Mouse (Mus musculus) midbrain, embryonic 16.5 days (tissue): ENCODE results near the gene Mrps36. TPM values are rescaled to one million over a fixed set of nuclear protein-coding genes. Genes with fewer than 3 reads are reported as not detected.
"Not testable (repeated sequence)": the region's sequence is repeated elsewhere in the genome, so short reads cannot be mapped to it uniquely, and the experiment has no call there.

Source experiments
- ATAC-seq: fragments of 200-750 bp; cut with Nextera tagmentation; 2 replicates; pipeline ENCODE4 v1.8.0; 2017; ENCODE audit warnings: moderate TSS enrichment
- H3K27ac ChIP-seq: fragments of 300-500 bp; sonication (generic); 2 replicates; pipeline ENCODE4 v1.5.1; 2014; ENCODE audit warnings: mild to moderate bottlenecking, low read length, mixed read lengths
- H3K27me3 ChIP-seq: fragments of 300-500 bp; sonication (generic); 2 replicates; pipeline ENCODE4 v1.6.1; 2014; ENCODE audit warnings: low read depth, low read length, mixed read lengths; ENCODE audit not compliant: control insufficient read depth, insufficient read depth
- H3K36me3 ChIP-seq: fragments of 300-500 bp; sonication (generic); 2 replicates; pipeline ENCODE4 v1.6.1; 2014; ENCODE audit warnings: mild to moderate bottlenecking, low read length, moderate library complexity, mixed read lengths; ENCODE audit not compliant: control insufficient read depth, insufficient read depth
- H3K4me1 ChIP-seq: fragments of 300-500 bp; sonication (generic); 2 replicates; pipeline ENCODE4 v1.6.1; 2014; ENCODE audit warnings: mild to moderate bottlenecking, low read length, mixed read lengths; ENCODE audit not compliant: control insufficient read depth, insufficient read depth
- H3K4me2 ChIP-seq: fragments of 300-500 bp; sonication (generic); 2 replicates; pipeline ENCODE4 v1.6.1; 2014; ENCODE audit warnings: mild to moderate bottlenecking, low read length, mixed read lengths
- H3K4me3 ChIP-seq: fragments of 300-500 bp; sonication (generic); 2 replicates; pipeline ENCODE4 v1.5.1; 2014; ENCODE audit warnings: low read depth, mild to moderate bottlenecking, low read length, moderate library complexity, mixed read lengths
- H3K9ac ChIP-seq: fragments of 300-500 bp; sonication (generic); 2 replicates; pipeline ENCODE4 v1.6.1; 2014; ENCODE audit warnings: low read depth, low read length, mixed read lengths
- H3K9me3 ChIP-seq: fragments of 300-500 bp; sonication (generic); replicated peaks from 2 replicates; pipeline ENCODE4 v1.6.1; 2014; ENCODE audit warnings: mild to moderate bottlenecking, low read length, mixed read lengths; ENCODE audit not compliant: control insufficient read depth, poor library complexity, severe bottlenecking
- WGBS: fragments of 180-500 bp; shearing (Covaris S2); extraction: QIAGEN DNeasy Blood & Tissue Kit; methylation state at CpG from one replicate; pipeline ENCODE4 v1.1.7; 2014; 5-methylcytosine and 5-hydroxymethylcytosine counted together
- polyA plus RNA-seq: library from polyadenylated mRNA; unstranded; fragments of >200 nt; fragmentation: Nextera tagmentation; extraction: Ambion mirVana; gene quantifications from 2 replicates; pipeline ENCODE4 v1.2.1, GENCODE M21; 2015

Mrps36 gene
- 116 and 130 TPM in 2 replicates for polyA plus RNA-seq

DNA sequence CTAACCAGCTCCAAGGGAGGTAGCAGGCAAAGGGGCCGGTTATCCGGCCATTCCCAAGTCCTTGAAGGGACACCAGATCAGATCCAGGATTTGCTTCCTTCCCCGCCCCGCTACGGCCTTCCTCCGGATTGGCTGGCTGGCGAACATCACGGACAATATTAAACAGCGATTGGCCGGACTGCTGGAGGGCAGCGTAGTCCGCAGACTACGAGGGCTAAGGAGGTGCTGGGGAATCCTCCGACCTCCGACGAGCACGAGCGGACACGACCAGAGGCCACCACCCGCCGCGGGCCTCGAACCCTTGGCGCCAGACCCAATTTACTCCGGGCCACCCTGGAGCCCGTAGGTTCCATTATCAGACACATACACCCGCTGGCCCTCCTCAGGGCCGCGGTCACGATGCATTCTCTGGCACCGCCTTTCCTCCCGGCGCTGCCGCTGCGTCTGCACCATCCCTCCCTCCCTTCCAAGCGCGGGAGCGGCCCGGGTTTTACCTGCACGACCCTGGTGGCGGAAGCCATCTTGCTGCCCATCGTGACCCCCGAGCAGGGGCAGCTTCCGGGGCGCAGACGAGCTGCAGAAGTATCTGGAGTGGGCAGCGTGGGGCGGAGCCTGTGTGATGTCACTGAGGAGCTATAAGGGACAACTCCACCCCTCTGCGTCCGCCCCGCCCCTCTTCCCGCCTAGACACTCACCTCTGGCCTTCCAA lies at the start of gene Mrps36:
TSS of gene Mrps36 (minus strand) at position 624 of the 709 bp plus-strand sequence.
- WGBS = under 1% methylated on average over 52 of the region's 52 CpGs
- ATAC-seq = peak; percentile 97

GRCm38 (mm10) chr13:100789083-100789482 lies 44.6 kb upstream of the Mrps36 start:
- no peak overlapping the region for H3K4me2 ChIP-seq
- H3K27me3 ChIP-seq = no peaks in the 10 kb centered on the region
- no peak overlapping the region for H3K4me3 ChIP-seq
- H3K9ac ChIP-seq = no peak overlapping the region
- peaks cover 6% of the 10 kb centered on the region for H3K4me1 ChIP-seq
- ATAC-seq = no peak
- 93% methylated on average over 3 of the region's 3 CpGs for WGBS
- no peaks in the 10 kb centered on the region; the same call in 1 of the 2 replicates for H3K9me3 ChIP-seq
- no peak overlapping the region for H3K27ac ChIP-seq
- H3K36me3 ChIP-seq = no peaks in the 10 kb centered on the region

More for the DNA sequence above, at the start of gene Mrps36:
- Histone ChIP-seq H3K27me3 (no peaks in the 10 kb centered on the region), H3K9ac (peak within 1 kb of the TSS; percentile 94), H3K4me2 (peak within 1 kb of the TSS; percentile 56), H3K4me1 (peaks cover 14% of the 10 kb centered on the region), H3K9me3 (no peaks in the 10 kb centered on the region), H3K27ac (peak within 1 kb of the TSS; percentile 97), H3K36me3 (0 out of 2 replicates have a peak, but pooled peaks cover 2% of the 10 kb centered on the region), H3K4me3 (peak within 1 kb of the TSS; percentile 80)

- H3K9ac ChIP-seq, H3K9me3 ChIP-seq, H3K4me1 ChIP-seq, H3K4me3 ChIP-seq, H3K36me3 ChIP-seq, H3K27ac ChIP-seq, H3K27me3 ChIP-seq, H3K4me2 ChIP-seq, ATAC-seq: not testable (repeated sequence)
- 96% methylated on average over 10 of the region's 14 CpGs for WGBS
Observed at GRCm38 (mm10) chr13:100788057-100788456, 43.6 kb upstream of the Mrps36 start.

DNA sequence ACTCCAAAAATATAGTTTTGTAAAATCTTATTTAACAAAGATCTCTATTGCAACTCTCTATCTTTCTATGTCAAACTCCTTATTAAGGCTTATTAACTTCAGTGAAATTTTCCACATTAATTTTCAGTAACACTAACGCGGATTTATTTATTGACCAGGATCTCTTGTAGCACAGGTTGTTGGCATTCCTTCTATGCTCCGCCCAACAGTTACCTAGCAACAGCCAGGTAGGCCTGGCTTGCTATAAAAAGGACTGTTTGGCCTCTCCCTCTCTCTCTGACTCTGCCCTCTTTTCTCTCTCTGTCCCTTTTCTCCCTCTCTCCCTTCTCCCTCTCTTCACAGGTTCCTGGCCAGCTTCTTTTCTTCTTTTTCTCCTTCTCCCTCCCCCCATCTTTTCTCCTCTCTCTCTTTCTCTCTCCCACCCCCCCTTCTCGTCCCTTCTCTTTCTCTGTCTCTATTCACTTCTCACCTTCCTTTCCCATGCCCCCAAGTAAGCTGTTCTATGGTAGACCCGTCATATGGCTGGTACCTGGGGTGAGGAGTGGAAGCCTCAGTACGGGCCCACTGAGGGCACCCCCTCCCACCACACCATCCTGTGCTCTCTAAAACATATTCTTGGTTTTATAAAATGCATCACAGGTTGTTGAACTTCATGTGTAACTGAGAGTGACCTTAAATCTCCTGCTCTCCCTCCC lies 43.0 kb upstream of the Mrps36 start:
- H3K4me1 ChIP-seq = peaks cover 6% of the 10 kb centered on the region
- H3K4me3 ChIP-seq = no peak overlapping the region
- H3K4me2 ChIP-seq = no peak overlapping the region
- no peak overlapping the region for H3K27ac ChIP-seq
- ATAC-seq = no peak
- H3K9ac ChIP-seq = no peak overlapping the region
- WGBS = 79% methylated on average over 6 of the region's 6 CpGs
- no peaks in the 10 kb centered on the region for H3K27me3 ChIP-seq
- no peaks in the 10 kb centered on the region for H3K36me3 ChIP-seq
- no peaks in the 10 kb centered on the region; the same call in 1 of the 2 replicates for H3K9me3 ChIP-seq

DNA sequence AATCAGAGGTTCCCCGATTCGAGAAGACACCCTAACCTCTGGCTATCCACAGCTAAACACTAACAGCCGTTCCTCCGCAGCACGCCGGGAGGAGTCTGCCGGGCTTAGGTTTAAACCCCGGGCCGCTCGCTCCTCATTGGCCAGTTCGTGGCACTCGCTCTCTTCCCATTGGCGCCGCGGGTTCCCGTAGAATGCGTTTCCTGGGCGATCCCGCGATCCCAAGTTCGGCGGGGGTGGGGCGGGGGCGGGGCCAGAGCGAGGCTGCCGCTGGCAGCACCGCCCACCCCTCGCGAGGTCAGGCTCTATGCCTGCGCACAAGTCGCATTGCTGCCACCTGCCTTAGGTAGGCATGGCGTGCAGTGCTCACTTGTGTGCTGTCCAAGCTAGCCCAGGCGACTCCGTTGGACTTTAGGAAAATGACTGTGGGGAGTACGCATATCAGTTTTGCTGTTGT lies 42.0 kb upstream of the Mrps36 start, which contains the start of gene Ccnb1:
TSS of gene Ccnb1 (minus strand) at position 157 of the 454 bp plus-strand sequence.
- Histone ChIP-seq H3K9me3 (no peaks in the 10 kb centered on the region), H3K9ac (peak within 1 kb of the TSS; percentile 63; the same call in 1 of the 2 replicates), H3K27me3 (no peaks in the 10 kb centered on the region), H3K36me3 (no peaks in the 10 kb centered on the region), H3K4me1 (peaks cover 6% of the 10 kb centered on the region), H3K27ac (no peak within 1 kb of the TSS), H3K4me3 (peak within 1 kb of the TSS; percentile 49), H3K4me2 (peak within 1 kb of the TSS; percentile 95)
- peak; percentile 99 for ATAC-seq
- under 1% methylated on average over 35 of the region's 35 CpGs for WGBS

DNA sequence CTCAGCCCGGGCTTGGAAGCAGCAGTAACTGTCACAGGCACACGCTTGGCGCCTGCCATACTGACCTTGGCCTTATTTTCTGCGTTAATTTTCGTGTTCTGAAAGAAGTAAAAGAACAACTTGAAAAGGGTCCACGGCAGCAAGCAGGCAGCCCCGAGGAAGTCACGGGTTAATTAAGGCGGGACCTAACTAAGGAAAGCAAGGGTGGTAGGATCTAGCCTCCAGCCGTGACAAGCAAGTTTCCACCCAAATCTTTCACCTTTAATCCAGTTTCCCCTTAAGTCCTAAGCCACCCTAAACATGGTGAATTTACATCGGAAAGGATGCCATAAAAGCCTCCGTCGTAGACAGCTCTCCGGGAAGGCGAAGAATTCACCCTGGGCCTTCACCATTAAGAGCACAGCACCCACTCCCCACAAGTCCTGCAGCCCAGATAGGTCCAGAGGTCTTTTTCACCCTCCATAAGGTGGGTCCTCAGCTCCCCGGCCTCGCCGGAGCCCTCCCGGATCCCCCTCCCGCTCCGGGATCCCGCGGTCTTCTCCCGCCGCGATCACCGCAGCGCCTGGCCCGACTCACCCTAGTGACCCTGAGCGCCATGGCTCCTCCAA lies 41.5 kb upstream of the Mrps36 start:
- ATAC-seq = peak; percentile 44
- Histone ChIP-seq H3K9me3 (no peaks in the 10 kb centered on the region), H3K36me3 (no peaks in the 10 kb centered on the region), H3K4me1 (peaks cover 6% of the 10 kb centered on the region), H3K27me3 (no peaks in the 10 kb centered on the region), H3K4me3 (peak overlapping the region; percentile 49), H3K4me2 (peak overlapping the region; percentile 95), H3K27ac (no peak overlapping the region), H3K9ac (peak overlapping the region; percentile 22; the same call in 1 of the 2 replicates)
- WGBS = under 1% methylated on average over 30 of the region's 30 CpGs

DNA sequence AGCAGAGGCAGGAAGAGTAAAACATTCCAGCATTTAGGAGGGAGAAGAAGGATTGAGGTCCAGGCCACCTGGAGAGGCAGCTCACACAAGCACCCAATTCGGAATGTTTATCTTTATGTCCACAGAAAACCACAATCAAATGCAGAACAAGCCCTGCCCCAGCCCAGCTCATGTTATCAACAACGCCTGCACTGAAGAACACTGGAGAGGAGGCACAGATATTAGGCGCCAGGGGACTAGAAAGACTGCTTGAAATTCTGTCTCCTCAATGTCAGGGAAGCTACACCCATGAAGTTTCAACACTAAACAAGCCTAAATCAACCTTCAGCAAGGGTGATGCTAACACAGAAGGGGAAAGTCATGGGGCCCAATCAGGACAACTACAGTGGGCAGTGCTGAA lies 33.0 kb upstream of the Mrps36 start:
- Histone ChIP-seq H3K27me3 (no peaks in the 10 kb centered on the region), H3K9me3 (no peaks in the 10 kb centered on the region), H3K27ac (no peak overlapping the region), H3K4me2 (no peak overlapping the region), H3K4me1 (peaks cover 11% of the 10 kb centered on the region), H3K36me3 (no peaks in the 10 kb centered on the region), H3K9ac (no peak overlapping the region), H3K4me3 (no peak overlapping the region)
- ATAC-seq = no peak
- WGBS = 81% methylated on average over 3 of the region's 3 CpGs

- Histone ChIP-seq H3K27me3 (no peaks in the 10 kb centered on the region), H3K27ac (no peak overlapping the region), H3K4me3 (no peak overlapping the region), H3K4me1 (peaks cover 11% of the 10 kb centered on the region), H3K4me2 (no peak overlapping the region), H3K9ac (no peak overlapping the region), H3K9me3 (no peaks in the 10 kb centered on the region), H3K36me3 (no peaks in the 10 kb centered on the region)
- 66% methylated on average over 6 of the region's 6 CpGs for WGBS
- no peak for ATAC-seq
Observed at GRCm38 (mm10) chr13:100776710-100777109, 32.3 kb upstream of the Mrps36 start.
